Mouse (Mus musculus) frontal cortex, adult (tissue): ENCODE measurements around the gene Tasp1.
"Not testable (repeated sequence)": the region's sequence is repeated elsewhere in the genome, so short reads cannot be mapped to it uniquely, and the experiment has no call there.

Source experiments
- ATAC-seq: cut with Nextera tagmentation; 2 replicates; pipeline ENCODE4 v1.9.2; 2017; ENCODE audit warnings: mild to moderate bottlenecking, moderate library complexity, mixed read lengths; ENCODE audit not compliant: low TSS enrichment

Tasp1 gene

DNA sequence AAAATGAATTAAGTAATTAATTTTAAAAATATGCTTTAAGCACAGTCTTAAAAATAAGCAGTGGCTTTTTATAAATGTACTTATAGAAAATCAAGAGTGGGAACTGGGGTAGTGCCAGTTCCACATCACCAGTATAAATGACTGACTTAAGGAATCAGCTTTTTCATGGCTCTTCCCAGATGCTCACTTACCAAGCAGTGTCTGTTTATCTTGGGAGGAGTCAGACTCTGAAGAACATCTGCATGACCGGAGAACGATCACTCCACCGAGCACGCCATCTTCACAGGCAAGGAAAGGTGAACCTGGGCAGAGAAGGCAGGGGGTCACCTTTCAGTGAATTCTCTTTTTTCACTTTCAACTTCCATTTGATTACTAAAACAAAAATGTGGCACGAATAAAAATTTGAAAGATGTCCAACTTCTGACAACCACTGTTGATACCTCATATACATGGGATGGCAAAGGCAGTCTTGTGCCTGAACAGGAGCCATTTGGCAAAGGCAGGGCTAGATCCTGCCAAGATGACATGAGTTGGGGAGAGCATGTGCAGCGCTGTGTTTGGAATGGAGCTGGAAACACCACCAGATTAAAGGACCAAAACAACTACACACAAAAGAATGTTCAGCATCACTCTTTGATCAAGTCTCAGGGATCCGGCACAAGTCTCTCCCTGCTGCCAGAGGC is 182.9 kb downstream of the Tasp1 start:
- ATAC-seq = 0 out of 2 replicates have a peak, but pooled peaks have one; percentile 47

GRCm38 (mm10) chr2:139878052-139878621 is 188.5 kb downstream of the Tasp1 start:
- peak; percentile 81 for ATAC-seq

DNA sequence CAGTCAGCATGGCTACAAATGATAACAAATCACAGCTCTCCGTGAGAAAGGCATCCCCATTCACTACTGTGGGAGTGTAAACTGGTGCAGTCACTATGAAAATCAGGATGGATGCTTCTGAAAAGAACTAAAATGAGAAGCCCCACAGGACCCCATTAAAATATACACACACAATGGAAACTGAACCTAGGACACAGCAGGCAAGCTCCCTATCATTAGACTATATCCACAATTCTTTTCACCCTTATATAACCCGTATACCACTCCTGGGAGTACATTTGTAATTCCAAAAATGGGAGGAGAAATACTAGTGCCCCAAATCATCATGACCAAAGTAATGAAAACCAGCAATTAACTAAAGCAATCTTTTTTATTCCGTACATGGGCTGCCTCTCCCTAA is 190.7 kb downstream of the Tasp1 start:
- ATAC-seq = no peak

- ATAC-seq = no peak
Observed at GRCm38 (mm10) chr2:139874173-139874572, 192.4 kb downstream of the Tasp1 start.

- ATAC-seq = no peak
Observed at GRCm38 (mm10) chr2:139873762-139874161, 192.8 kb downstream of the Tasp1 start.

DNA sequence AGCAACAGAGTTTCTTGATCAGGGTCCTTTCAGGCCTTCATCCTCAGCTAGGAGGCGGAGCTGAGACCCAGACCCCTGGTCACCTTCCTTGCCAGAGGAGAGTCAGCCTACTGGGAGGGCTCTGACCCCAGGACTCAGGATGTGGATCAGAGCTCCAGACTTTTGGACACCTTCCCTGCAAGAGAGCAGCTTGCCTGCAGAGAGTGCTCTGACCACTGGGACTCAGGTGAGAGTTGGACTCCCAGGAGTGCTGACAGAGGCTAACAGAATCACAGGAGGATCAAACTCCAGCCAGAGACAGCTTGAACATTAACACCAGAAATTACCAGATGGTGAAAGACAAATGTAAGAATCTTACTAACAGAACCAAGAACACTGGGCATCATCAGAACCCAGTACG is 197.5 kb downstream of the Tasp1 start:
- ATAC-seq = not testable (repeated sequence)

GRCm38 (mm10) chr2:139863396-139863795 is 203.2 kb downstream of the Tasp1 start:
- ATAC-seq = not testable (repeated sequence)

- ATAC-seq = no peak
Observed at GRCm38 (mm10) chr2:139860133-139860494, 206.5 kb downstream of the Tasp1 start.

DNA sequence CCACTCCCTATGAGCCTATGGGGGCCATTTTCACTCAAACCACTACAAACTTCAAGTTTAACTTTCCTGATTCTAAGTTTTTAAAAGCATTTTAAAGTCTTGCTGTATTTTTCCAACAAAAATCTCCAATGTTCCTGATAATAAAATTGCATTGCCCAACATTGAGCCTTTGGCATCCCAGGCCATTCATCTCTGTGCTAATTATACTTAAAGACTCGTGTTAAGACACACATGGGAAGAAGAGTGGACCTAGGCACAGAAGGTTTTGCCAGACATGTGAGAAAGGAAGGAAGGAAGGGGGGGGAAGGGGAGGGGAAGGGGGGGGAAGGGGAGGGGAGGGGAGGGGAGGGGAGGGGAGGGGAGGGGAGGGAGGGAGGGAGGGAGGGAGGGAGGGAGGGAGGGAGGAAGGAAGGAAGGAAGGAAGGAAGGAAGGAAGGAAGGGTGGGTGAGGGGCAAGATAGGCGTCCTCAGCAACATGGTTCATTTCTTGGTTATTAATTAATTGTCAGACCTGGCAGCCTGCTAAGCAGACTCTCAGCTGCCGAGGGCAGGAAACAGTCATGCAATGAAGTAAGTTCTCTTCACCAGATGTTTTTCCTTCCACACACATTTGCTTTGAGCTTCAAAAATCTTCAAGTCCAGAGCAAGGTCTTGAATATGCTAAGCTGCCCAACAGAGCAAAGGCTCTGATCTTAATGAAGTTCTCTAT is 207.0 kb downstream of the Tasp1 start:
- no peak for ATAC-seq

DNA sequence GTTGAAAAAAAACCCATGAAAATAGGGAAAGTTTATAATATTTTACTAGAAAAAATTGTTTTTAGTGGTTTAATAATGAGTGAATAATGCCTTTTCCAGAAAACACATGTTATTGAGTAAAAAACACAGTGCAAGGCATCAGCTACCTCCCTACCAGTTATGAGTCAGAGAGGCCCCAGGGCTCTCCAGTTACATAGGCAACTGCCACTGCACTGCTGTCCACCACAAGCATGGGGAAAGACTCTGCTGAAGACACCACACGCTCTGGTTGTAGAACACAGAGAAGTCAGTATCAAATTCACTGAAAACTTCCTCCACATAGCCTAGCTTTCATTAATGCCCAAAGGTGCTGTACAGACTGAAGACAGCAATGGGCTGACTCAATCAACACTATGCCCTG is 217.0 kb downstream of the Tasp1 start:
- no peak for ATAC-seq

DNA sequence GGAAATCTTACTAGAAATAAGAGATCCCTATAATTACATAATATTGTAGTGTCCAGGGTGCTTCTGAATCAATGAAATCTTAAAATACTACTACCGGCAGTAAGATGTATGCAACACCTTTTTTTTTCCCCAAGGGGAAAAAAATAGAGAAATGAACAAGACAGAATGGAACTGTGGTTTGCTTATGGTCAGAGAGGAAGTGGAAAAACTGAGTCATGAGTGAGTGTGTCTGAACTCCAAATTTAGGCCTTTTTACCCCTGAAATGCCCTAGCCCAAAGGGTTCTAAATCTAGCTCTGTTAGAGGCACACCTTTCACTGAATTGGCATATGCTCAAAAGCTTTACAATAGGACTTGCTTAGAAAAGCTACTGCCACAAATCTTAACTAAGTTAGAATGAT is 225.2 kb downstream of the Tasp1 start:
- no peak for ATAC-seq

- no peak for ATAC-seq
Observed at GRCm38 (mm10) chr2:139840941-139841340, 225.7 kb downstream of the Tasp1 start.

DNA sequence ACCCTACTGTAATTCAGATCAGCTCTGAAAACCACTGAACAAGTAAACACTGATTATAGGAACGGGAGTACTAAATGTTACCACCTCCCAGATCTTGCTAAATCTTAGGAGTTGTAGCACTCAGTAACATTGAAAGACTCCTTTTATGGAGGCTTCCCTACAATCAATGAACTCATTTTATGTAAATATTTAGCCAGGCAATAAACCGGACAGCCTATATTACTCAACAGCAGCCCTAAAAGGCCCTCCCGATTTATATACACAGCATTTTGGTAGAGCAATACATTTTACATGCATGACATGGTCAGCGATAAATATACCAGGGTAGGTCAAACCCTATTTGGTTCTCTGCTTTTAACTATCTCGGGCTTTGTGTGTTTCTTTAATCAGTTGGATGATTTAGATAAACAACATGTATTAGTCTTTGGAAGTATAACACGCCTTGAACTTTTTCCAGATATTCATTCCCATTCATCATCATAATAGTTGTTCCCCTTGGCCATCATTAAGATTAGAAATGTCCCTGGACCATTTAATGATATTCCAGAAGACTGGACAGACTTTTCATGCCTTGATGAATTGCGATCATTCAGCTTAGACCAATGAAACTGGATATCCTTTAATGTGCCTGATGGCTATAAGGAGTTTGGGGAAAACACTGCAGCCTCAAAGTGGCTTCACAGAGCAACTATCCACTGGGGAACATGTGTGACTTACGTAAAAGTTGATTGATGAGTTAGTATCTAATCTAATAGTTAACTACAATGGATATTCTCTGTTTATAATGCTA is 244.8 kb downstream of the Tasp1 start:
- ATAC-seq = no peak

GRCm38 (mm10) chr2:139817275-139817674 is 249.3 kb downstream of the Tasp1 start:
- ATAC-seq = no peak

DNA sequence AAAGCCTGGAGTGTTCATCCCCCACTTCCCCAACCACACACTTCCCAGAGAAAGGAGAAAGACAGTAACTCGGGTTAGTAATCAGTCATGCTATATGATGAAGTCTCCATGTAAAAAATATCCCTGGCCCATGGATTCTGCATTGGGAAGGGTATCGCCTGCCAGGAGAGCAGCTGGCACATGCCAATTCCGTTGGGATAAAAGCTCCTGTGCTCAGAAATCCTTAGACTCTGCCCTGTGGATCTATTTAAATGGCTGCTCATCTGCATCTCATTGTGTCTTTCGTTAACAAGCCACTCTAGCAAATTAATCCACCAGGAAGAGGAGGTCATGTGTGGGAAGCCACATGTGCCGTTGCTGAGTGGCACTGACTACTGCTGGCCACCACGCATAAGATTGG is 258.7 kb downstream of the Tasp1 start:
- no peak for ATAC-seq

DNA sequence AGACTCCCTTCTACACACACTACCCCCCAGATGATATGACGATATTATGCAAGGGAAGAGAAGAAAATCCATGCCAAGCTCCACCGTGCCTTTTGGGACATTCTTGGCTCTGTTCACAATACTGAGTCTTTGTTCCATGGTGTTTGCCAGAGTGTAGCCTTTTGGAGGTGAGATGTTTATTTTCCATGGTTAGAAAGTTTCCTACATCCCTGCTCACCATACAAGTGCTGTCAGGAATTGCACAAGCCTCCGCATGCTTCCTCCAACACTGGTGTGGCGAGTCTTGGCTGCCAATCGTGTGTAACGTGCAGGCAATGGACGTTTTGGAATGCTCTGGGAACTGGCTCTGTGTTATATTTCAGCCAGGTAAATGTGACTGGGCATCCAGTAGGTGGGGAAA is 262.6 kb downstream of the Tasp1 start:
- no peak for ATAC-seq

- no peak for ATAC-seq
Observed at GRCm38 (mm10) chr2:139792345-139793120, 274.1 kb downstream of the Tasp1 start.

DNA sequence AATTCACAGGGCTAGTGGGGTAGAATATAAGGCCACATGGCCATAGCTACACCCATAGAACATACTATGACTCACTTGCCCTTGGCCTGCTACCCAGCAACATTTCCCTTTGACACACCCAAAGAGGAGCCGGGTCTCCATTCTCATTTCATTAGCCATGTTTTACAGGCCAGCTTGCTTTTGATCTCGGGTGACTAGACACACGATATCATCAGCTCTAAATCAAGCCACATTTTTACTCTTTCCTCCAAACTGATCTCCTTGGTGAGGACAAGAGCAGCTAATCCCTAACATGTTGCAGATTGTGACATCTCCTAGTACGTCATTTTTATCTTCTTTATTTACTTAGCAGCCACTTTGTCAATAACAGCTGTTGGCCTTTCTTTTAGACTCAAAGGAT is 277.9 kb downstream of the Tasp1 start:
- ATAC-seq = no peak

- peak; percentile 97 for ATAC-seq
Observed at GRCm38 (mm10) chr2:139784946-139785345, 281.7 kb downstream of the Tasp1 start.

DNA sequence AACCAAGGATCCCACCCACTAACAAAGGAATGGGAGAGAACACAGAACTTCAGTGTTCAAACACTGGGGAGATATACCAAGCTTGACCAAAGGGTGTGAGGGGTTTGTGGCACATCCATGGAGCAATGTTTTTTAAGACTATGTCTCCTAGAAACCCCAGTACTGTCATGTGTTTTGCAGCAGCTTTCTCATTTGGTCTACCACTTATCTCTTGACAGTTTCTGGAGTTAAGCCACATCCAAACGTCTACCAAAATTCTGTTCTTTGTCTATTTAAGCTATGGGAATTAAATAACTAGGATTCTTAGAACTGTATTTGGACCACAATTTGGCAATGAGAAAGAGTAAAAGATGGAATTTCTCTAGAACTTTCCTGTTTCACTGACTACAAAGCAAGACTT is 282.1 kb downstream of the Tasp1 start:
- peak; percentile 71 for ATAC-seq
